Mouse (Mus musculus) liver, postnatal 0 days (tissue): Measurements from ENCODE around the gene Armc5. TPM values are rescaled to one million over a fixed set of nuclear protein-coding genes. Genes with fewer than 3 reads are reported as not detected.

Experiments
- ATAC-seq: fragments of 200-750 bp; cut with Nextera tagmentation; 2 replicates; pipeline ENCODE4 v1.8.0; 2017; ENCODE audit warnings: mild to moderate bottlenecking, moderate library complexity
- DNase-seq: peaks from one replicate; pipeline ENCODE4 v3.0.0-alpha.2; 2016
- H3K27ac ChIP-seq: fragments of 300-500 bp; sonication (generic); 2 replicates; pipeline ENCODE4 v1.5.1; 2014; ENCODE audit warnings: antibody characterized with exemption, moderate library complexity, mild to moderate bottlenecking, low read depth
- H3K27me3 ChIP-seq: fragments of 300-500 bp; sonication (generic); 2 replicates; pipeline ENCODE4 v1.6.1; 2014; ENCODE audit warnings: low read length, control low read depth, mixed read lengths; ENCODE audit not compliant: insufficient read depth
- H3K36me3 ChIP-seq: fragments of 300-500 bp; sonication (generic); replicated peaks from 2 replicates; pipeline ENCODE4 v1.6.1; 2014; ENCODE audit warnings: mild to moderate bottlenecking, control low read depth, low read length, moderate library complexity, mixed read lengths; ENCODE audit not compliant: insufficient read depth
- H3K4me1 ChIP-seq: fragments of 300-500 bp; sonication (generic); 2 replicates; pipeline ENCODE4 v1.6.1; 2014; ENCODE audit warnings: antibody characterized with exemption, mild to moderate bottlenecking, control low read depth; ENCODE audit not compliant: insufficient read depth
- H3K4me2 ChIP-seq: fragments of 300-500 bp; sonication (generic); 2 replicates; pipeline ENCODE4 v1.6.1; 2014; ENCODE audit warnings: low read depth, mild to moderate bottlenecking, low read length, moderate library complexity, mixed read lengths
- H3K4me3 ChIP-seq: fragments of 300-500 bp; sonication (generic); 2 replicates; pipeline ENCODE4 v1.5.1; 2014; ENCODE audit warnings: low read depth, low read length
- H3K9ac ChIP-seq: fragments of 300-500 bp; sonication (generic); replicated peaks from 2 replicates; pipeline ENCODE4 v1.6.1; 2014; ENCODE audit warnings: mild to moderate bottlenecking, moderate library complexity
- H3K9me3 ChIP-seq: fragments of 300-500 bp; sonication (generic); 2 replicates; pipeline ENCODE4 v1.6.1; 2016; ENCODE audit warnings: mild to moderate bottlenecking, control low read depth, low read length, mixed read lengths
- CTCF ChIP-seq: sonication (generic); IDR thresholded peaks from 2 replicates; pipeline ENCODE4 v1.5.1; 2016; ENCODE audit warnings: antibody characterized with exemption, low read depth
- EP300 ChIP-seq: IDR thresholded peaks from 2 replicates; pipeline ENCODE4 v1.6.1; 2016; ENCODE audit warnings: antibody characterized with exemption, low read depth, mild to moderate bottlenecking
- WGBS: fragments of 180-500 bp; shearing (Covaris S2); extraction: QIAGEN DNeasy Blood & Tissue Kit; methylation state at CpG from one replicate; pipeline ENCODE4 v1.1.7; 2014; ENCODE audit not compliant: insufficient replicate concordance; 5-methylcytosine and 5-hydroxymethylcytosine counted together
- polyA plus RNA-seq: library from polyadenylated mRNA; unstranded; fragments of >200 nt; fragmentation: Nextera tagmentation; extraction: Ambion mirVana; gene quantifications from 2 replicates; pipeline ENCODE4 v1.2.1, GENCODE M21; 2015

Gene Armc5
- polyA plus RNA-seq, 1 experiment from 2014 or later, result 5.6 TPM

- 51% methylated on average over 5 of the region's 5 CpGs for WGBS
- DNase-seq (no peak), ATAC-seq (no peak)
- Histone ChIP-seq H3K4me1 (0 out of 2 replicates have a peak, but pooled peaks cover 3% of the 10 kb centered on the region), H3K4me2 (no peak overlapping the region), H3K9me3 (no peaks in the 10 kb centered on the region), H3K27ac (no peak overlapping the region), H3K27me3 (peaks cover 9% of the 10 kb centered on the region), H3K4me3 (no peak overlapping the region), H3K9ac (no peak overlapping the region), H3K36me3 (no peaks in the 10 kb centered on the region)
- TF ChIP-seq CTCF, result no peak
- no peak for TF ChIP-seq EP300
Measured at GRCm38 (mm10) chr7:128256783-128257334, 19.7 kb downstream of the Armc5 start.

GRCm38 (mm10) chr7:128265411-128265810, 28.3 kb downstream of the Armc5 start, which contains the start of gene Slc5a2:
Slc5a2 (plus strand) TSS chr7:128265657.
- ATAC-seq, result no peak

DNA sequence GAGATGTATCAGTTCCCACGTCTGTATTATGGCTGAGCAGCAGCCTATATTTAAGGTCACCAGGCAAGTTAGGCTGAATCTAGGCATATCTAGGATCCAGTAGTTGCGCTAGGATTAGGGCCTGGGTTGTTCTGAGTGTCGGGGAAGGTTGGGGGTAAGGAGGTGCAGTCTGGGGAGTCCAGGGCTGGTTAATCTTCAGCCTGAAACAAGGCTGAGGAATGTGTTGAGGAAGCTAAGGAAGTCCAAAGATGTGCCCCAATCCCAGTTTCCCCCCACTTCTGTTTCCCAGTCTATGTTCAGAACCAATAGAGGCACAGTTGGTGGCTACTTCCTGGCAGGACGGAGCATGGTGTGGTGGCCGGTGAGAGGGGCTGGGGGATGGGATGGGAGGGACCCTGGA, 28.9 kb downstream of the Armc5 start:
- Histone ChIP-seq H3K27me3 (0 out of 2 replicates have a peak, but pooled peaks cover 5% of the 10 kb centered on the region), H3K4me1 (peaks cover 6% of the 10 kb centered on the region), H3K36me3 (no peaks in the 10 kb centered on the region), H3K27ac (no peak overlapping the region), H3K4me2 (no peak overlapping the region), H3K9me3 (no peaks in the 10 kb centered on the region), H3K4me3 (no peak overlapping the region), H3K9ac (no peak overlapping the region)
- TF ChIP-seq EP300 (no peak), CTCF (no peak)
- WGBS, result 75% methylated on average over 5 of the region's 5 CpGs
- DNase-seq, result no peak
- no peak for ATAC-seq

More at GRCm38 (mm10) chr7:128265411-128265810, 28.3 kb downstream of the Armc5 start, which contains the start of gene Slc5a2:
- 68% methylated on average over 6 of the region's 6 CpGs for WGBS
- Histone ChIP-seq H3K4me2 (no peak within 1 kb of the TSS), H3K4me1 (peaks cover 5% of the 10 kb centered on the region), H3K27me3 (0 out of 2 replicates have a peak, but pooled peaks cover 5% of the 10 kb centered on the region), H3K27ac (no peak within 1 kb of the TSS), H3K9me3 (no peaks in the 10 kb centered on the region), H3K4me3 (no peak within 1 kb of the TSS), H3K36me3 (no peaks in the 10 kb centered on the region), H3K9ac (no peak within 1 kb of the TSS)
- no peak for DNase-seq
- TF ChIP-seq EP300 (no peak), CTCF (no peak)

DNA sequence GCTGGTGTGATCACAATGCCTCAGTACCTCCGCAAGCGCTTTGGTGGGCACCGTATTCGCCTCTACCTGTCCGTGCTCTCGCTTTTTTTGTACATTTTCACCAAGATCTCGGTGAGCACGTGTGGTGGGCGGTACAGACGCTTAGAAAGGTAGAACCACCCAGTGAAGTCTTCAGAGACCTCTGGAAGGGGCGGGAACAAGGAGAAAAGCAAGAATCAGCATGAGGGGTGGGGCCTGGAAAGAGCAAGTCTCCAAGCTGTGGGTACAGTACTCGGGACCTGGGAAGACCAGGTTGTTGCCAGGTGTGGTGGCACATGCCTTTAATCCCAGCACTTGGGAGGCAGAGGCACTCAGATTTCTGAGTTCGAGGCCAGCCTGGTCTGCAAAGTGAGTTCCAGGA, 30.2 kb downstream of the Armc5 start:
- no peak overlapping the region for H3K4me2 ChIP-seq
- WGBS, result 65% methylated on average over 13 of the region's 13 CpGs

GRCm38 (mm10) chr7:128267813-128268212, 30.7 kb downstream of the Armc5 start:
- WGBS, result 80% methylated on average over 7 of the region's 7 CpGs
- no peak for ATAC-seq

More for the DNA sequence above, 30.2 kb downstream of the Armc5 start:
- TF ChIP-seq CTCF (no peak), EP300 (no peak)
- Histone ChIP-seq H3K27me3 (0 out of 2 replicates have a peak, but pooled peaks cover 5% of the 10 kb centered on the region), H3K36me3 (peaks cover 11% of the 10 kb centered on the region), H3K4me1 (peaks cover 6% of the 10 kb centered on the region), H3K4me3 (no peak overlapping the region), H3K9me3 (no peaks in the 10 kb centered on the region), H3K9ac (no peak overlapping the region), H3K27ac (no peak overlapping the region)
- ATAC-seq (no peak), DNase-seq (no peak)

GRCm38 (mm10) chr7:128270431-128270850, 33.3 kb downstream of the Armc5 start:
- H3K27me3 ChIP-seq, result 0 out of 2 replicates have a peak, but pooled peaks cover 1% of the 10 kb centered on the region
- H3K4me2 ChIP-seq, result peak overlapping the region; percentile 52
- H3K27ac ChIP-seq, result no peak overlapping the region
- peaks cover 38% of the 10 kb centered on the region for H3K36me3 ChIP-seq
- peak; percentile 95 for ATAC-seq
- no peak overlapping the region for H3K9ac ChIP-seq
- no peak overlapping the region for H3K4me3 ChIP-seq
- TF ChIP-seq CTCF (no peak), EP300 (peak; percentile 51; the same call in 1 of the 2 replicates)
- 38% methylated on average over 13 of the region's 13 CpGs for WGBS
- no peaks in the 10 kb centered on the region for H3K9me3 ChIP-seq
- peak; percentile 72 for DNase-seq
- H3K4me1 ChIP-seq, result peaks cover 6% of the 10 kb centered on the region

More at GRCm38 (mm10) chr7:128267813-128268212, 30.7 kb downstream of the Armc5 start:
- no peak overlapping the region for H3K9ac ChIP-seq
- TF ChIP-seq CTCF (no peak), EP300 (no peak)
- no peaks in the 10 kb centered on the region for H3K9me3 ChIP-seq
- no peak for DNase-seq
- 0 out of 2 replicates have a peak, but pooled peaks cover 5% of the 10 kb centered on the region for H3K27me3 ChIP-seq
- H3K36me3 ChIP-seq, result peaks cover 12% of the 10 kb centered on the region
- H3K4me1 ChIP-seq, result peaks cover 6% of the 10 kb centered on the region
- H3K4me3 ChIP-seq, result no peak overlapping the region
- H3K27ac ChIP-seq, result no peak overlapping the region
- H3K4me2 ChIP-seq, result no peak overlapping the region
